Mouse (Mus musculus) retina, embryonic 14.5 days (tissue): Measurements from ENCODE around the gene Defa23.
A peak's percentile ranks its signal among the peaks of the same experiment; 100 is the strongest.
"Not testable (repeated sequence)": the region's sequence is repeated elsewhere in the genome, so short reads cannot be mapped to it uniquely, and the experiment has no call there.

Source experiments
- DNase-seq: peaks from one replicate; pipeline ENCODE4 v3.0.0-alpha.2; 2015; ENCODE audit warnings: low spot score

The Defa23 gene

GRCm38 (mm10) chr8:21054747-21055146 is at the start of gene Defa23:
Defa23 (plus strand) TSS chr8:21055047.
- not testable (repeated sequence) for DNase-seq

- DNase-seq, result no peak
Measured at GRCm38 (mm10) chr8:21006801-21007200, 48.0 kb upstream of the Defa23 start.

- peak; percentile 56 for DNase-seq
Measured at GRCm38 (mm10) chr8:21008578-21008977, 46.3 kb upstream of the Defa23 start.

DNA sequence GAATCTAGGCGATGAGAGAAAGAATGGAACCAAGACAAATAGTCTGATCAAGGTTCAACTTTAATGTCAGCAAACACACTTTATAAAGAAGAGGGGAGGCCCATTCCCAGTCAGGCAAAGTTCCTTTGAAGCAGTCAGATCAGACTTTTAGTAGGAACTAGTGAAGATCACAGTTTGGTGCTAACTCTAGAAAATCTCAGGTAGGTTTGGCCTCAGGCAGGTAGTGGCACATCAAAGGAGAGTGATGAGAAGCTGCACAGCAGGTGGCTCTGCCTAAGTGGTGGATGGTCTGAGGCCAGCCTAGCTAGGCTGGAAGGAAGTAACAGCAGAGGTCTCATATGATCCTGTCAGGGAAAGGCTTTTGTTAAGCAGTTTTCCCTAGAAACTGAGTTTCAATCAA is 44.3 kb upstream of the Defa23 start:
- not testable (repeated sequence) for DNase-seq

DNA sequence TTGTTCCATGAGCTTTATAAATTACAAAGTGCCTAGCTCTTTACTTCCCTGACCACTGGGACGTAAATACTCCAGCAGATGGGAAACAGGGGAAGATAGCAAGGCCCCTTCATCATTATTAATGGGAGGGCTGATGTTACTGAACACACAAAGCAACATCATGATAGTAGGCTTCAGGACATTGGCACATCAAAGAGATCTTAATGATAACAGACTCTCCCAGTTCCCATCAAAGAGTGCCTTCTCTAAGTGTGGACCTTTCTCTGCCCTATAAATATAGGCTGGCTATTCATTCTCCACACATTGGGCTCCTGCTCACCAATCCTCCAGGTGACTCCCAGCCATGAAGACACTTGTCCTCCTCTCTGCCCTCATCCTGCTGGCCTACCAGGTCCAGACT is 29.6 kb upstream of the Defa23 start, which contains the start of gene Defa21:
Gene Defa21 (plus strand): TSS at position 301 of the 400 bp plus-strand sequence.
- DNase-seq, result not testable (repeated sequence)

DNA sequence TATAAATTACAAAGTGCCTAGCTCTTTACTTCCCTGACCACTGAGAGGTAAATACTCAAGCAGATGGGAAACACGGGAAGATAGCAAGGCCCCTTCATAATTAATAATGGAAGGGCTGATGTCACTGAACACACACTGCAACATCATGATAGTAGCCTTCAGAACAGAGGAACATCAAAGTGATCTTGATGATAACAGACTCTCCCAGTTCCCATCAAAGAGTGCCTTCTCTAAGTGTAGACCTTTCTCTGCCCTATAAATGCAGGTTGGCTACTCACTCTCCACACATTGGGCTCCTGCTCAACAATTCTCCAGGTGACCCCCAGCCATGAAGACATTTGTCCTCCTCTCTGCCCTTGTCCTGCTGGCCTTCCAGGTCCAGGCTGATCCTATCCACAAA is 9.9 kb downstream of the Defa23 start, which contains the start of gene Defa35:
Gene Defa35 (plus strand): TSS at position 301 of the 400 bp plus-strand sequence.
- not testable (repeated sequence) for DNase-seq

GRCm38 (mm10) chr8:21084142-21084541 is 29.3 kb downstream of the Defa23 start, which contains the start of gene Defa25:
Defa25 (plus strand) TSS chr8:21084442.
- DNase-seq, result not testable (repeated sequence)

- peak; percentile 33 for DNase-seq
Measured at GRCm38 (mm10) chr8:21093106-21093505, 38.3 kb downstream of the Defa23 start.

- not testable (repeated sequence) for DNase-seq
Measured at GRCm38 (mm10) chr8:21095950-21096349, 41.1 kb downstream of the Defa23 start, which contains the start of gene Gm14851. Gm14851 (minus strand) TSS chr8:21096050.
